ENCODE assay signal across 10 mouse cellular contexts in the genomic region with DNA sequence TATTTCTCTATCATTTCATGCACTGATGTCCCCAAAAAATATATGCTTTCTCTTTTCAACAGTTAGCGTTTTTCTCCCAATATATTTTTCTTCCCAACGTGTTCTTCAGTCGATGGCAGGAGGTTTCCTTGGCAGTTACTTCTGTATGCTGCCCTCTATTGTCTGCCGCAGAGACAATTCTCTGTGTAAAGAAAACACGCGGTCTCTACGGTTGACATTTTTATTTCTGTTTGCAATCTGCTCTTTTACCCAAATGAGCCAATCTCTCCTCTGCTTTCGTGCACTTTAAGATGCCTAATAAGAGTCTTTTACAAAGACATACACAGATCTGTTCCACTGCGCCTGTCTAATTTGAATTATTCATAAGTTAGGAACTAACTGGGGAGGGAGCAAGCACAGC. TPM values are rescaled to one million over a fixed set of nuclear protein-coding genes. Genes with fewer than 3 reads are reported as not detected.
DNase-seq lines count a peak whose midpoint lies in the region; ATAC-seq and TF ChIP-seq lines count a peak whose summit lies in the region.
"Had no signal": no experiment of that assay in that cellular context is flagged by ENCODE, and none has a peak within 500 bp of the region (broad histone marks: within the 10 kb centered on the region; RNA-seq: fewer than 3 reads in every experiment).

No protein-coding gene starts in this region.

- intact Hi-C loops in heart, adult 2 months (cut with DNase I) = loop anchor here (10.0 kb wide), 1 partner anchor 445 kb away; the partner anchor contains the start of genes Hoxb7 and Hoxb8
- intact Hi-C loops in heart, postnatal 36 days (cut with DNase I) = no loop called here

- no peaks in the 10 kb centered on the region for H3K4me1 ChIP-seq in heart, adult 2 months (ENCODE audit: control insufficient read depth, insufficient read depth, low read length)
- peaks cover 63% of the 10 kb centered on the region for H3K4me1 ChIP-seq in hindbrain, embryonic 10.5 days (replicated peaks)
- no peaks in the 10 kb centered on the region for H3K4me1 ChIP-seq in midbrain, postnatal 0 days (ENCODE audit: insufficient read depth, low read length)

- TF ChIP-seq CTCF in heart, adult 2 months (IDR thresholded peaks at IDR 0.05) = peak; percentile 36
- peak; percentile 71 for TF ChIP-seq CTCF in midbrain, postnatal 0 days (IDR thresholded peaks at IDR 0.05)

- no peak for TF ChIP-seq POLR2A in heart, adult 2 months (IDR thresholded peaks at IDR 0.05; ENCODE audit: insufficient read depth, low read depth, low read length)

- ATAC-seq in midbrain, postnatal 0 days (ENCODE audit: low FRiP score) = no peak

- H3K27ac ChIP-seq in heart, adult 2 months = no peak overlapping the region
- H3K27ac ChIP-seq in hindbrain, embryonic 10.5 days = peak overlapping the region; percentile 62
- no peak overlapping the region for H3K27ac ChIP-seq in midbrain, postnatal 0 days (ENCODE audit: low read depth, low read length)

- H3K9ac ChIP-seq in heart, adult 2 months (ENCODE audit: low read depth, low read length) = no peak overlapping the region
- no peak overlapping the region for H3K9ac ChIP-seq in midbrain, postnatal 0 days (replicated peaks; ENCODE audit: low read length, poor library complexity, severe bottlenecking)

- H3K9me3 ChIP-seq in hindbrain, embryonic 10.5 days = no peaks in the 10 kb centered on the region
- H3K9me3 ChIP-seq in midbrain, postnatal 0 days (ENCODE audit: low read length) = no peaks in the 10 kb centered on the region

- no peaks in the 10 kb centered on the region for H3K36me3 ChIP-seq in heart, adult 2 months (ENCODE audit: control insufficient read depth, insufficient read depth, low read length)
- no peaks in the 10 kb centered on the region for H3K36me3 ChIP-seq in hindbrain, embryonic 10.5 days
- no peaks in the 10 kb centered on the region for H3K36me3 ChIP-seq in midbrain, postnatal 0 days (ENCODE audit: insufficient read depth, low read length)

- no peaks in the 10 kb centered on the region for H3K79me2 ChIP-seq in heart, adult 2 months (replicated peaks; ENCODE audit: control insufficient read depth, insufficient read depth, low read length)

- TF ChIP-seq EP300 in heart, adult 2 months (IDR thresholded peaks at IDR 0.05; ENCODE audit: insufficient read depth, low read depth, low read length) = no peak

- no peak for DNase-seq in heart, adult 2 months
- DNase-seq in heart, postnatal 36 days = no peak
- DNase-seq in layer of hippocampus, adult 9-11 months = peak; percentile 27
- DNase-seq in layer of hippocampus, adult 9-10 months (ENCODE audit: low spot score) = no peak
- no peak for DNase-seq in hindbrain, embryonic 10.5 days (ENCODE audit: low spot score)
- DNase-seq in midbrain, postnatal 0 days (ENCODE audit: low spot score) = peak; percentile 79
- no peak for DNase-seq in thymus, postnatal 0 days (ENCODE audit: low spot score)
- no peak for DNase-seq in thymus, adult 18-20 months
- DNase-seq: liver; thymus, postnatal 36 days had no signal

- WGBS in heart, adult 2 months = 36% methylated on average over 9 of the region's 9 CpGs
- WGBS in hindbrain, embryonic 10.5 days = 44% methylated on average over 9 of the region's 9 CpGs
- WGBS in midbrain, postnatal 0 days = 21% methylated on average over 9 of the region's 9 CpGs

- peak overlapping the region; percentile 25; the same call in 1 of the 2 replicates for H3K4me2 ChIP-seq in midbrain, postnatal 0 days (ENCODE audit: low read depth, low read length, poor library complexity, severe bottlenecking)

- no peaks in the 10 kb centered on the region for H3K27me3 ChIP-seq in heart, adult 2 months (ENCODE audit: control insufficient read depth, insufficient read depth, low read length)
- no peaks in the 10 kb centered on the region for H3K27me3 ChIP-seq in hindbrain, embryonic 10.5 days (ENCODE audit: insufficient read depth, poor library complexity, severe bottlenecking)
- no peaks in the 10 kb centered on the region for H3K27me3 ChIP-seq in midbrain, postnatal 0 days (ENCODE audit: insufficient read depth, low read length)

- H3K4me3 ChIP-seq in heart, adult 2 months = no peak overlapping the region
- H3K4me3 ChIP-seq in hindbrain, embryonic 10.5 days = 0 out of 2 replicates have a peak overlapping the region, but pooled peaks have one; percentile 22
- H3K4me3 ChIP-seq in midbrain, postnatal 0 days (ENCODE audit: low read depth, low read length) = no peak overlapping the region

RNA-seq across cellular contexts. Expression of gene Snx11, which starts 47.9 kb away (rescaled TPM):
- total RNA-seq in heart, adult 2 months (2021) = 10 to 100 TPM; 11.6 to 12.5 TPM
- polyA plus RNA-seq in heart, adult 2 months (2012; rRNA removed) = 11.1 and 16.2 TPM in 2 replicates
- total RNA-seq in heart, postnatal 36 days (2021) = 10 to 100 TPM; 12.1 to 12.6 TPM
- 28.0 and 30.4 TPM in 2 replicates for polyA plus RNA-seq in hindbrain, embryonic 10.5 days (2016; fragmentation: Nextera tagmentation; extraction: Ambion mirVana)
- 61.6 and 61.9 TPM in 2 replicates for total RNA-seq in midbrain, postnatal 0 days (2014; rRNA removed)
- polyA plus RNA-seq in midbrain, postnatal 0 days (2015; fragmentation: Nextera tagmentation; extraction: Ambion mirVana) = 36.6 and 38.9 TPM in 2 replicates
- 16.0 and 18.6 TPM in 2 replicates for polyA plus RNA-seq in thymus, postnatal 0 days (2015; fragmentation: Nextera tagmentation; extraction: Ambion mirVana)

RNA-seq across cellular contexts. Expression of gene Cbx1, which starts 59.5 kb away (rescaled TPM):
- total RNA-seq in heart, adult 2 months (2021) = 10 to 100 TPM; 34.8 to 36.9 TPM
- 8.4 and 11.1 TPM in 2 replicates for polyA plus RNA-seq in heart, adult 2 months (2012; rRNA removed)
- 10 to 100 TPM; 32.5 to 35.2 TPM for total RNA-seq in heart, postnatal 36 days (2021)
- polyA plus RNA-seq in hindbrain, embryonic 10.5 days (2016; fragmentation: Nextera tagmentation; extraction: Ambion mirVana) = 158 and 198 TPM in 2 replicates
- total RNA-seq in midbrain, postnatal 0 days (2014; rRNA removed) = 29.0 and 38.1 TPM in 2 replicates
- polyA plus RNA-seq in midbrain, postnatal 0 days (2015; fragmentation: Nextera tagmentation; extraction: Ambion mirVana) = 47.6 and 53.2 TPM in 2 replicates
- polyA plus RNA-seq in thymus, postnatal 0 days (2015; fragmentation: Nextera tagmentation; extraction: Ambion mirVana) = 129 and 132 TPM in 2 replicates

Comparison
In these comparisons a context has a peak if more than half of its experiments do, and no peak if none do; other contexts are left out.
1. DNase-seq: peak in layer of hippocampus, adult 9-11 months (single experiment) and midbrain, postnatal 0 days (single experiment); none in heart, adult 2 months (0 of 2), heart, postnatal 36 days (0 of 2), layer of hippocampus, adult 9-10 months (single experiment), hindbrain, embryonic 10.5 days (single experiment), thymus, postnatal 0 days (single experiment) and thymus, adult 18-20 months (0 of 2).